Mouse (Mus musculus) urinary bladder, postnatal 0 days (tissue): ENCODE measurements around the gene Trim12a. TPM values are rescaled to one million over a fixed set of nuclear protein-coding genes. Genes with fewer than 3 reads are reported as not detected.

ENCODE experiments used
- polyA plus RNA-seq: library from polyadenylated mRNA; unstranded; fragments of >200 nt; fragmentation: Nextera tagmentation; extraction: Ambion mirVana; gene quantifications from 2 replicates; pipeline ENCODE4 v1.2.1, GENCODE M21; 2015

Trim12a gene
- polyA plus RNA-seq, result 5.6 and 6.2 TPM in 2 replicates

DNA sequence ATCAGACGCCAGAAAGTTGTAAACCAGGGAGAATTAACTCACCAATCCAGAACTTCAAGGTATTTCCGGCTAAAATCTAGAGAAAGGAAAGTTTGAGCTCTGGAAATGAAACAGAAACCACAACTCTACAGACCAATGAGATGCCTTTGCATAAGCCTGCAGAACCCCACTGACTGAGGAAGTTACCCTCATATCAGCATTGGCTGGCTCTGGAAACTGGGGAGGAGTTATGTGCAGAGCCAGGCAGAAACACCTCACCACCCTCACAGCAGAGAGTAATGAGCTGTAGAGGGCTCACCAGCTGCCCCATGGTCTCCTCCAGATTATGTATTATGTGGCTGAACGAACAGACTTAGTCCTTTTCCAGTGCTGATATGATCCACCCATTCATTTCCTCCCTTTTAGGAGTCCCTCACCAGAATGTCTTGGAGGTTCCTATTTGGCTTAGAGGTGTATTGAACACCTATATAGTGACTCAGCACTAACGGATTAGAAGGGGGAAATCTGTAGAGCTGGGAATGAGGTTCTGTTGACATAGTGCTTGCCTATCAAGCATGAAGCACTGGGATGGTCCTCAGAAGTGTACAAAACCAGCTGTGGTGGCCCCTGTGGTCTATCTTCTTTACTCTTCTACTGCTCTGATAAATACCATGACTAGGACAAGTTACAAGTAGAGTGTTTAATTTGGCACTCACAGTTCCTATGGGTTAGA is at the start of gene Trim12a:
Gene Trim12a (minus strand): TSS at position 98 of the 712 bp plus-strand sequence.

GRCm38 (mm10) chr7:104352717-104353599 is 37.7 kb upstream of the Trim12a start, which contains the start of gene Trim12c:
Gene Trim12c (minus strand): TSS chr7:104353362.

DNA sequence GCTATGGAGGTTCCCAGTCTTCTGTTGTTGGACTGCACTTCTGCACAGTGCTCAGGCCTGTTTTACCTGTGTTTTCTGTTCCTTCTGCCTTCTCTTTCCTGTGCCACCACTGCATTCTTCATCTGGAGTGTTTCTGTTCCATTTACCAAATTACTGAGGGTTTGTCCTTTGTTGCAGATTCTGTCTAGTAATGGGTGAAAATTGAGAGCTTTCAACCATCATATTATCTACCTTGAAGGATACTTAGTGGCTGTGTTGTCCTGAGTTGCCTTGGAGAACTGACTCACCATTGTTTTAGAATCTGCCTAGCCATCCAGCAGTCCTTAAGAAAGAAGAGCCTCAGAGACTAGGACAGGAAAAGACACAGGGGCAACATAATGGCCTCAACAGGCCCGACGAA is 13.9 kb upstream of the Trim12a start, which contains the start of gene Trim34b:
Gene Trim34b (plus strand): TSS at position 301 of the 400 bp plus-strand sequence.

GRCm38 (mm10) chr7:104287576-104288443 is 27.5 kb downstream of the Trim12a start, which contains the start of gene Trim5:
Gene Trim5 (minus strand): TSS chr7:104288094.

Other genes starting within 250 kb of the Trim12a start
- not detected in 2 replicates for gene Olfr644, start 243.6 kb downstream of the Trim12a start, polyA plus RNA-seq
- gene Olfr645, start 230.0 kb downstream of the Trim12a start, polyA plus RNA-seq, result not detected in 2 replicates
- not detected in 2 replicates for gene Olfr646, start 210.6 kb downstream of the Trim12a start, polyA plus RNA-seq
- not detected in 2 replicates for gene Ubqln5, start 185.6 kb downstream of the Trim12a start, polyA plus RNA-seq
- not detected in 2 replicates for gene Olfr643, start 178.1 kb downstream of the Trim12a start, polyA plus RNA-seq
- gene Ubqln3, start 172.2 kb downstream of the Trim12a start, polyA plus RNA-seq, result not detected in 2 replicates
- not detected in 2 replicates for gene Ubqlnl, start 164.9 kb downstream of the Trim12a start, polyA plus RNA-seq
- not detected in 2 replicates for gene Olfm5, start 150.6 kb downstream of the Trim12a start, polyA plus RNA-seq
- gene Olfr648, start 132.1 kb downstream of the Trim12a start, polyA plus RNA-seq, result 0.05 and 0.07 TPM in 2 replicates
- gene Olfr649, start 119.5 kb downstream of the Trim12a start, polyA plus RNA-seq, result not detected in 2 replicates
- 0.63 and 1.2 TPM in 2 replicates for gene Trim6, start 96.7 kb downstream of the Trim12a start, polyA plus RNA-seq
- 2.3 and 2.7 TPM in 2 replicates for gene Trim34a, start 71.0 kb downstream of the Trim12a start, polyA plus RNA-seq
- gene Trim5, start 27.4 kb downstream of the Trim12a start, polyA plus RNA-seq, result 0.36 and 0.41 TPM in 2 replicates
- 0.11 and 0.29 TPM in 2 replicates for gene Trim34b, start 14.0 kb upstream of the Trim12a start, polyA plus RNA-seq
- gene Trim12c, start 37.9 kb upstream of the Trim12a start, polyA plus RNA-seq, result 2.0 and 2.2 TPM in 2 replicates
- gene Trim30b, start 54.4 kb upstream of the Trim12a start, polyA plus RNA-seq, result 0.14 and 0.67 TPM in 2 replicates
- 0.33 and 0.45 TPM in 2 replicates for gene Trim30c, start 85.4 kb upstream of the Trim12a start, polyA plus RNA-seq
- gene Trim30a, start 149.7 kb upstream of the Trim12a start, polyA plus RNA-seq, result 2.1 and 3.0 TPM in 2 replicates
- 2.0 and 2.2 TPM in 2 replicates for gene Trim30d, start 192.4 kb upstream of the Trim12a start, polyA plus RNA-seq
- not detected in 2 replicates for gene Olfr651, start 234.7 kb upstream of the Trim12a start, polyA plus RNA-seq
- gene Olfr652, start 245.4 kb upstream of the Trim12a start, polyA plus RNA-seq, result not detected in 2 replicates